Mouse (Mus musculus) MEL (cell line): Measurements from ENCODE around the gene Zbtb7a.

ENCODE experiments used
- CHD1 ChIP-seq: IDR thresholded peaks from 2 replicates; pipeline ENCODE4 v1.6.1; 2012; ENCODE audit warnings: low read depth, mild to moderate bottlenecking, inconsistent platforms, low read length, improper control_type of control experiment
- CTCF ChIP-seq, 3 experiments: IDR thresholded peaks in 2 of 3; conservative IDR thresholded peaks in 1 of 3; 2 replicates each; pipeline ENCODE4 v1.5.1; 2011 to 2012; ENCODE audit warnings: low read length in 3 of 3, low read depth in 2 of 3, mild to moderate bottlenecking in 2 of 3, improper control_type of control experiment in 1 of 3, inconsistent platforms in 1 of 3, mixed read lengths in 1 of 3, moderate library complexity in 1 of 3; ENCODE audit not compliant: control insufficient read depth in 1 of 3, insufficient read depth in 1 of 3, poor library complexity in 1 of 3, severe bottlenecking in 1 of 3
- HCFC1 ChIP-seq: IDR thresholded peaks from 2 replicates; pipeline ENCODE4 v1.6.1; 2012; ENCODE audit warnings: low read depth, mild to moderate bottlenecking, inconsistent platforms, low read length, improper control_type of control experiment, moderate library complexity
- MYC ChIP-seq: IDR thresholded peaks from 2 replicates; pipeline ENCODE4 v1.6.1; 2011; ENCODE audit warnings: low read depth, mild to moderate bottlenecking, low read length, improper control_type of control experiment, moderate library complexity
- POLR2A ChIP-seq, 2 experiments: IDR thresholded peaks; 2 replicates each; pipeline ENCODE4 v1.6.1; 2011 to 2012; ENCODE audit warnings: low read length in 2 of 2, mild to moderate bottlenecking in 2 of 2, control low read depth in 1 of 2, improper control_type of control experiment in 1 of 2, low read depth in 1 of 2, moderate library complexity in 1 of 2; ENCODE audit not compliant: control insufficient read depth in 1 of 2, insufficient read depth in 1 of 2, poor library complexity in 1 of 2

- TF ChIP-seq HCFC1, result peak; percentile 30; the same call in 1 of the 2 replicates
- TF ChIP-seq CHD1, result no peak
- peak; percentile 40; the same call in 1 of the 2 replicates for TF ChIP-seq MYC
- peak; percentile 54 to 97 (median 85) for TF ChIP-seq CTCF (IDR thresholded peaks at IDR 0.05 in 2 of 3, conservative IDR thresholded peaks at IDR 0.05 in 1 of 3; ENCODE audit: control insufficient read depth in 1 of 3, insufficient read depth in 1 of 3, low read depth in 2 of 3, low read length in 3 of 3, poor library complexity in 1 of 3, severe bottlenecking in 1 of 3)
- no peak for TF ChIP-seq POLR2A (IDR thresholded peaks at IDR 0.05; ENCODE audit: control insufficient read depth in 1 of 2, insufficient read depth in 1 of 2, low read depth in 1 of 2, low read length in 2 of 2, poor library complexity in 1 of 2)
These were observed 63.2 kb downstream of the Zbtb7a start for GRCm38 (mm10) chr10:81198230-81198629.
